Mouse (Mus musculus): ENCODE measurements around the gene Otog.

Otog gene

GRCm38 (mm10) chr7:46280896-46281295 is 40.1 kb downstream of the Otog start:
- DNase-seq (ENCODE audit: extremely low read depth, low read depth, low spot score): no peak

- no peak for DNase-seq (ENCODE audit: extremely low read depth, low read depth, low spot score)
These were observed 41.5 kb downstream of the Otog start for GRCm38 (mm10) chr7:46282276-46282675.

- DNase-seq (ENCODE audit: extremely low read depth, low read depth, low spot score): no peak
These were observed 42.9 kb downstream of the Otog start for GRCm38 (mm10) chr7:46283681-46284080.

GRCm38 (mm10) chr7:46285161-46285839 is 44.5 kb downstream of the Otog start:
- no peak for DNase-seq (ENCODE audit: extremely low read depth, low read depth, low spot score)

- DNase-seq (ENCODE audit: extremely low read depth, low read depth, low spot score): no peak
These were observed 45.6 kb downstream of the Otog start for GRCm38 (mm10) chr7:46286391-46286790.

- DNase-seq (ENCODE audit: extremely low read depth, low read depth, low spot score): no peak
These were observed 46.3 kb downstream of the Otog start for GRCm38 (mm10) chr7:46287051-46287450.

- DNase-seq (ENCODE audit: extremely low read depth, low read depth, low spot score): no peak
These were observed 55.5 kb downstream of the Otog start for GRCm38 (mm10) chr7:46296330-46296729.

GRCm38 (mm10) chr7:46301031-46301632 is 60.3 kb downstream of the Otog start:
- DNase-seq (ENCODE audit: extremely low read depth, low read depth, low spot score): no peak

GRCm38 (mm10) chr7:46313486-46313885 is 72.7 kb downstream of the Otog start:
- DNase-seq (ENCODE audit: extremely low read depth, low read depth, low spot score): no peak

- no peak for DNase-seq (ENCODE audit: extremely low read depth, low read depth, low spot score)
These were observed 73.6 kb downstream of the Otog start for GRCm38 (mm10) chr7:46314220-46315009.

GRCm38 (mm10) chr7:46315692-46316091 is 74.9 kb downstream of the Otog start:
- no peak for DNase-seq (ENCODE audit: extremely low read depth, low read depth, low spot score)

- DNase-seq (ENCODE audit: extremely low read depth, low read depth, low spot score): no peak
These were observed 76.2 kb downstream of the Otog start for GRCm38 (mm10) chr7:46316948-46317347.

- DNase-seq (ENCODE audit: extremely low read depth, low read depth, low spot score): no peak
These were observed 80.5 kb downstream of the Otog start for GRCm38 (mm10) chr7:46321242-46321641.

- DNase-seq (ENCODE audit: extremely low read depth, low read depth, low spot score): no peak
These were observed 87.1 kb downstream of the Otog start for GRCm38 (mm10) chr7:46327896-46328295.

- DNase-seq (ENCODE audit: extremely low read depth, low read depth, low spot score): no peak
These were observed 96.6 kb downstream of the Otog start for GRCm38 (mm10) chr7:46337397-46337796.

- no peak for DNase-seq (ENCODE audit: extremely low read depth, low read depth, low spot score)
These were observed 99.0 kb downstream of the Otog start for GRCm38 (mm10) chr7:46339818-46340217.

- no peak for DNase-seq (ENCODE audit: extremely low read depth, low read depth, low spot score)
These were observed 99.5 kb downstream of the Otog start for GRCm38 (mm10) chr7:46340295-46340694.

GRCm38 (mm10) chr7:46341471-46341870 is 100.7 kb downstream of the Otog start:
- DNase-seq (ENCODE audit: extremely low read depth, low read depth, low spot score): no peak

GRCm38 (mm10) chr7:46347692-46348091 is 106.9 kb downstream of the Otog start:
- no peak for DNase-seq (ENCODE audit: extremely low read depth, low read depth, low spot score)

- DNase-seq (ENCODE audit: extremely low read depth, low read depth, low spot score): no peak
These were observed 108.0 kb downstream of the Otog start for GRCm38 (mm10) chr7:46348813-46349212.

GRCm38 (mm10) chr7:46350119-46350702 is 109.4 kb downstream of the Otog start:
- no peak for DNase-seq (ENCODE audit: extremely low read depth, low read depth, low spot score)

- DNase-seq (ENCODE audit: extremely low read depth, low read depth, low spot score): no peak
These were observed 112.0 kb downstream of the Otog start for GRCm38 (mm10) chr7:46352748-46353147.

Measured in fat pad, adult 2 months (tissue).